ENCODE assay signal across 20 mouse cellular contexts in the genomic region with DNA sequence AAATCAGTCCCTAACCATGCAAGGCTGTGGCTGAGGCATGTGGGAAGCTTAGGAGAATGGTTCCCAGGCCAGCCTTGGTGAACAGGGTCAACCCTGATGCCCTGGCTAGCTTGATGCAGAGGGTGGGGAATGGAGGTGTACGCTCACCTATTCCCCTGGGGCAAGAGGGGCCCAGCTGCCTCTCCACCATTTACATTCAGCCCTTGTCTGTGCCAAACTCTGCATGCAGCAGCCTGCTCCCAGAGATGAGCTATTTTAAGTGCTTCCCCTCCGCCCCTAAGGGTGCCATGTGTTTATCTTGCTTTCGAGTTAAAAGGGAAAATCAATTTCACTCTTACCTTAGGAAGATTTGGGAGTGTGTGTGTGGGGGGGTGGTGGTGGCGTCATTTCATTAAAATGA. TPM values are rescaled to one million over a fixed set of nuclear protein-coding genes. Genes with fewer than 3 reads are reported as not detected.
"Had no signal": no experiment of that assay in that cellular context is flagged by ENCODE, and none has a peak within 500 bp of the region (broad histone marks: within the 10 kb centered on the region; RNA-seq: fewer than 3 reads in every experiment).

No protein-coding gene starts in this region.

- ATAC-seq: liver, postnatal 0 days; lung, postnatal 0 days; midbrain, embryonic 15.5 days had no signal

- H3K4me1 ChIP-seq: lung, embryonic 15.5 days; megakaryocyte, embryonic 14.5 days; midbrain, embryonic 12.5 days; stomach, embryonic 15.5 days had no signal

- H3K4me3 ChIP-seq: lung, embryonic 15.5 days; megakaryocyte, embryonic 14.5 days; midbrain, embryonic 12.5 days; midbrain, embryonic 15.5 days; neural tube, embryonic 12.5 days; stomach, embryonic 15.5 days had no signal

- H3K36me3 ChIP-seq: lung, embryonic 15.5 days; midbrain, embryonic 12.5 days; midbrain, embryonic 15.5 days; neural tube, embryonic 12.5 days; stomach, embryonic 15.5 days had no signal

- H3K9me3 ChIP-seq: lung, embryonic 15.5 days; midbrain, embryonic 12.5 days; midbrain, embryonic 15.5 days; neural tube, embryonic 12.5 days; stomach, embryonic 15.5 days had no signal

- H3K9ac ChIP-seq: liver, postnatal 0 days; lung, embryonic 15.5 days; midbrain, embryonic 12.5 days; midbrain, embryonic 15.5 days; neural tube, embryonic 12.5 days; stomach, embryonic 15.5 days had no signal

- DNase-seq: liver, postnatal 0 days; lung, adult 2 months; lung, postnatal 14 days; lung, postnatal 36 days; right cerebral cortex, postnatal 14 days; thymus, adult 2 months; thymus, postnatal 25 days; thymus, postnatal 4 days had no signal

- H3K4me2 ChIP-seq: lung, embryonic 15.5 days; midbrain, embryonic 12.5 days; midbrain, embryonic 15.5 days; neural tube, embryonic 12.5 days; stomach, embryonic 15.5 days had no signal

- H3K27me3 ChIP-seq: lung, embryonic 15.5 days; midbrain, embryonic 15.5 days; neural tube, embryonic 12.5 days; stomach, embryonic 15.5 days had no signal

- H3K27ac ChIP-seq: lung, embryonic 15.5 days; macrophage; midbrain, embryonic 12.5 days; midbrain, embryonic 15.5 days; neural tube, embryonic 12.5 days; stomach, embryonic 15.5 days; stomach, postnatal 0 days had no signal

RNA-seq across cellular contexts. Expression of a gene that starts 59.7 kb away (rescaled TPM):
- total RNA-seq: megakaryocyte progenitor cell, adult 5-6 weeks; monocyte, adult 5-6 weeks; neutrophil, adult 5-6 weeks had no signal
- polyA plus RNA-seq: lung, embryonic 15.5 days; lung, postnatal 0 days; macrophage had no signal
